Mouse (Mus musculus): ENCODE results near the gene Sipa1l3. TPM values are rescaled to one million over a fixed set of nuclear protein-coding genes. Genes with fewer than 3 reads are reported as not detected.

The Sipa1l3 gene
- polyA plus RNA-seq, 1 experiment: 35.4 TPM

- Histone ChIP-seq H3K4me3 (ENCODE audit: insufficient read depth, low read length) (no peak overlapping the region), H3K4me1 (ENCODE audit: control insufficient read depth, insufficient read depth, low read length) (peaks cover 10% of the 10 kb centered on the region), H3K27ac (ENCODE audit: insufficient read depth, low read length) (no peak overlapping the region)
- TF ChIP-seq CTCF (IDR thresholded peaks at IDR 0.05; ENCODE audit: extremely low read depth, insufficient read depth, low read length) (no peak), POLR2A (IDR thresholded peaks at IDR 0.05; ENCODE audit: extremely low read depth, insufficient read depth, low read length) (no peak)
Observed at GRCm38 (mm10) chr7:29426056-29426455, 92.4 kb downstream of the Sipa1l3 start.

- Histone ChIP-seq H3K27ac (ENCODE audit: insufficient read depth, low read length) (no peak overlapping the region), H3K4me3 (ENCODE audit: insufficient read depth, low read length) (no peak overlapping the region), H3K4me1 (ENCODE audit: control insufficient read depth, insufficient read depth, low read length) (peaks cover 11% of the 10 kb centered on the region)
- TF ChIP-seq POLR2A (IDR thresholded peaks at IDR 0.05; ENCODE audit: extremely low read depth, insufficient read depth, low read length) (no peak), CTCF (IDR thresholded peaks at IDR 0.05; ENCODE audit: extremely low read depth, insufficient read depth, low read length) (no peak)
Observed at GRCm38 (mm10) chr7:29425413-29425827, 93.0 kb downstream of the Sipa1l3 start.

GRCm38 (mm10) chr7:29424690-29425089 lies 93.8 kb downstream of the Sipa1l3 start:
- peaks cover 11% of the 10 kb centered on the region for H3K4me1 ChIP-seq (ENCODE audit: control insufficient read depth, insufficient read depth, low read length)
- H3K27ac ChIP-seq (ENCODE audit: insufficient read depth, low read length): no peak overlapping the region
- no peak overlapping the region for H3K4me3 ChIP-seq (ENCODE audit: insufficient read depth, low read length)
- TF ChIP-seq CTCF (IDR thresholded peaks at IDR 0.05; ENCODE audit: extremely low read depth, insufficient read depth, low read length): no peak
- no peak for TF ChIP-seq POLR2A (IDR thresholded peaks at IDR 0.05; ENCODE audit: extremely low read depth, insufficient read depth, low read length)

GRCm38 (mm10) chr7:29421909-29422244 lies 96.6 kb downstream of the Sipa1l3 start:
- Histone ChIP-seq H3K4me3 (ENCODE audit: insufficient read depth, low read length) (no peak overlapping the region), H3K4me1 (ENCODE audit: control insufficient read depth, insufficient read depth, low read length) (peaks cover 11% of the 10 kb centered on the region), H3K27ac (ENCODE audit: insufficient read depth, low read length) (peak overlapping the region; percentile 30; the same call in 1 of the 2 replicates)
- TF ChIP-seq CTCF (IDR thresholded peaks at IDR 0.05; ENCODE audit: extremely low read depth, insufficient read depth, low read length) (no peak), POLR2A (IDR thresholded peaks at IDR 0.05; ENCODE audit: extremely low read depth, insufficient read depth, low read length) (no peak)

GRCm38 (mm10) chr7:29421240-29421908 lies 97.1 kb downstream of the Sipa1l3 start:
- no peak overlapping the region for H3K4me3 ChIP-seq (ENCODE audit: insufficient read depth, low read length)
- H3K4me1 ChIP-seq (ENCODE audit: control insufficient read depth, insufficient read depth, low read length): peaks cover 11% of the 10 kb centered on the region
- TF ChIP-seq CTCF (IDR thresholded peaks at IDR 0.05; ENCODE audit: extremely low read depth, insufficient read depth, low read length) (no peak), POLR2A (IDR thresholded peaks at IDR 0.05; ENCODE audit: extremely low read depth, insufficient read depth, low read length) (no peak)
- peak overlapping the region; percentile 30 for H3K27ac ChIP-seq (ENCODE audit: insufficient read depth, low read length)

- H3K4me3 ChIP-seq (ENCODE audit: insufficient read depth, low read length): no peak overlapping the region
- TF ChIP-seq CTCF (IDR thresholded peaks at IDR 0.05; ENCODE audit: extremely low read depth, insufficient read depth, low read length): no peak
- TF ChIP-seq POLR2A (IDR thresholded peaks at IDR 0.05; ENCODE audit: extremely low read depth, insufficient read depth, low read length): no peak
- peaks cover 11% of the 10 kb centered on the region for H3K4me1 ChIP-seq (ENCODE audit: control insufficient read depth, insufficient read depth, low read length)
- no peak overlapping the region for H3K27ac ChIP-seq (ENCODE audit: insufficient read depth, low read length)
Observed at GRCm38 (mm10) chr7:29419836-29420235, 98.6 kb downstream of the Sipa1l3 start.

- TF ChIP-seq CTCF (IDR thresholded peaks at IDR 0.05; ENCODE audit: extremely low read depth, insufficient read depth, low read length) (no peak), POLR2A (IDR thresholded peaks at IDR 0.05; ENCODE audit: extremely low read depth, insufficient read depth, low read length) (no peak)
- Histone ChIP-seq H3K4me1 (ENCODE audit: control insufficient read depth, insufficient read depth, low read length) (peaks cover 11% of the 10 kb centered on the region), H3K4me3 (ENCODE audit: insufficient read depth, low read length) (no peak overlapping the region), H3K27ac (ENCODE audit: insufficient read depth, low read length) (no peak overlapping the region)
Observed at GRCm38 (mm10) chr7:29418231-29418630, 100.2 kb downstream of the Sipa1l3 start.

- no peak for TF ChIP-seq CTCF (IDR thresholded peaks at IDR 0.05; ENCODE audit: extremely low read depth, insufficient read depth, low read length)
- no peak for TF ChIP-seq POLR2A (IDR thresholded peaks at IDR 0.05; ENCODE audit: extremely low read depth, insufficient read depth, low read length)
- Histone ChIP-seq H3K4me3 (ENCODE audit: insufficient read depth, low read length) (no peak overlapping the region), H3K4me1 (ENCODE audit: control insufficient read depth, insufficient read depth, low read length) (peaks cover 11% of the 10 kb centered on the region), H3K27ac (ENCODE audit: insufficient read depth, low read length) (no peak overlapping the region)
Observed at GRCm38 (mm10) chr7:29417332-29418069, 100.9 kb downstream of the Sipa1l3 start.

- TF ChIP-seq CTCF (IDR thresholded peaks at IDR 0.05; ENCODE audit: extremely low read depth, insufficient read depth, low read length): no peak
- TF ChIP-seq POLR2A (IDR thresholded peaks at IDR 0.05; ENCODE audit: extremely low read depth, insufficient read depth, low read length): no peak
- Histone ChIP-seq H3K27ac (ENCODE audit: insufficient read depth, low read length) (no peak overlapping the region), H3K4me3 (ENCODE audit: insufficient read depth, low read length) (no peak overlapping the region), H3K4me1 (ENCODE audit: control insufficient read depth, insufficient read depth, low read length) (peaks cover 8% of the 10 kb centered on the region)
Observed at GRCm38 (mm10) chr7:29416906-29417305, 101.5 kb downstream of the Sipa1l3 start.

Data from cortical plate, adult 2 months (tissue).